Mouse (Mus musculus) neural tube, embryonic 13.5 days (tissue): ENCODE results near the gene Cand2. TPM values are rescaled to one million over a fixed set of nuclear protein-coding genes. Genes with fewer than 3 reads are reported as not detected.
"Not testable (repeated sequence)": the region's sequence is repeated elsewhere in the genome, so short reads cannot be mapped to it uniquely, and the experiment has no call there.

Experiments
- ATAC-seq: fragments of 200-750 bp; cut with Nextera tagmentation; 2 replicates; pipeline ENCODE4 v1.8.0; 2017; ENCODE audit warnings: low read depth, mild to moderate bottlenecking, moderate TSS enrichment, moderate library complexity
- H3K27ac ChIP-seq: fragments of 300-500 bp; sonication (generic); replicated peaks from 2 replicates; pipeline ENCODE4 v1.5.1; 2015; ENCODE audit warnings: moderate library complexity, mild to moderate bottlenecking, inconsistent platforms
- H3K27me3 ChIP-seq: fragments of 300-500 bp; sonication (generic); 2 replicates; pipeline ENCODE4 v1.6.1; 2015; ENCODE audit warnings: mild to moderate bottlenecking, inconsistent platforms
- H3K36me3 ChIP-seq: fragments of 300-500 bp; sonication (generic); 2 replicates; pipeline ENCODE4 v1.6.1; 2015; ENCODE audit warnings: mild to moderate bottlenecking, inconsistent platforms
- H3K4me1 ChIP-seq: fragments of 300-500 bp; sonication (generic); replicated peaks from 2 replicates; pipeline ENCODE4 v1.6.1; 2015; ENCODE audit warnings: inconsistent platforms
- H3K4me2 ChIP-seq: fragments of 300-500 bp; sonication (generic); 2 replicates; pipeline ENCODE4 v1.6.1; 2015; ENCODE audit warnings: inconsistent platforms, mild to moderate bottlenecking, moderate library complexity
- H3K4me3 ChIP-seq: fragments of 300-500 bp; sonication (generic); 2 replicates; pipeline ENCODE4 v1.5.1; 2015; ENCODE audit warnings: mild to moderate bottlenecking, inconsistent platforms
- H3K9ac ChIP-seq: fragments of 300-500 bp; sonication (generic); 2 replicates; pipeline ENCODE4 v1.6.1; 2015; ENCODE audit warnings: moderate library complexity, mild to moderate bottlenecking, inconsistent platforms
- H3K9me3 ChIP-seq: fragments of 300-500 bp; sonication (generic); 2 replicates; pipeline ENCODE4 v1.6.1; 2016; ENCODE audit warnings: inconsistent platforms
- WGBS: fragments of 180-500 bp; shearing (Covaris S2); methylation state at CpG from one replicate; pipeline ENCODE4 v1.1.7; 2015; 5-methylcytosine and 5-hydroxymethylcytosine counted together
- polyA plus RNA-seq: library from polyadenylated mRNA; unstranded; fragments of >200 nt; fragmentation: Nextera tagmentation; extraction: Ambion mirVana; gene quantifications from 2 replicates; pipeline ENCODE4 v1.2.1, GENCODE M21; 2015

Cand2 gene
- polyA plus RNA-seq, 1 experiment from 2014 or later: 13.2 TPM

DNA sequence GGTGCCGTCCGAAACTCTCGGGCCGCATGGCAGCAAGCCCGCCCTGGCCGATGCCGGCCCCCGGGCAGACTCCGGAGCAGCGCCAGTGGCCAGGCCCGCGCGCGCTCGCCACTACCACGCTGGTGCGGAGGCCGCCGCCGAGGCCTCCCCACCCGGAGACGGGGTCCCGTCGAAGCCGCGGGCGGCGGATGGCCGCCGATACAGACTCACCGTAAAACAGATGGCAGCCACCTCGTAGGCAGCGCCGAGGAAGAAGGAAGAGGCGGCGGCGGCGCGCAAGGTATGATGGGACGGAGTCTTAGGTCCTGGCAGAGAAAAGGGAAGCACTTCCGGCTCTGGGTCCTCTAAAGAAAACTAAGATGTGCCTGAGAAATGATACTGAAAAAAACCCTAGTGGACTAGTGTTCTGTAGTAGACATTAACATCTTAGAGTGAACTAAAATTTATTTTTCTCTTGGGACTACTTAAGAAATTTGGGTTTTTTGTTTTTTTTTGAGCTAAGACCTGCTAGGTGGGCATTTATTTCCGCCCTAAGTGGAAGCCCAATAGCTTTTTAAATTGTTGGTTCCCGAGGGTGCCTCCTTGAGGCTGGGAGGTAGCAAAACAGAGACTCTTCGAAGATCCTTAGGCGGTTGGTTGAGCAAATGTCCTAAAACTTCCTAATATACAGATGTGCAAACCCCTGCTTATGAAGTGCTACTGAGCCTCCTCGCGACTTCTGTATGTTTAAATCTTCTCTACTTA is 34.3 kb downstream of the Cand2 start, which contains the start of gene Rpl32:
TSS of gene Rpl32 (minus strand) at position 260 of the 744 bp plus-strand sequence.
- WGBS: under 1% methylated on average over 47 of the region's 47 CpGs
- Histone ChIP-seq H3K9ac (peak within 1 kb of the TSS; percentile 99), H3K9me3 (no peaks in the 10 kb centered on the region), H3K4me1 (peaks cover 25% of the 10 kb centered on the region), H3K27me3 (no peaks in the 10 kb centered on the region), H3K27ac (peak within 1 kb of the TSS; percentile 96), H3K36me3 (peaks cover 38% of the 10 kb centered on the region), H3K4me2 (peak within 1 kb of the TSS; percentile 88), H3K4me3 (peak within 1 kb of the TSS; percentile 100)
- ATAC-seq: peak; percentile 88

DNA sequence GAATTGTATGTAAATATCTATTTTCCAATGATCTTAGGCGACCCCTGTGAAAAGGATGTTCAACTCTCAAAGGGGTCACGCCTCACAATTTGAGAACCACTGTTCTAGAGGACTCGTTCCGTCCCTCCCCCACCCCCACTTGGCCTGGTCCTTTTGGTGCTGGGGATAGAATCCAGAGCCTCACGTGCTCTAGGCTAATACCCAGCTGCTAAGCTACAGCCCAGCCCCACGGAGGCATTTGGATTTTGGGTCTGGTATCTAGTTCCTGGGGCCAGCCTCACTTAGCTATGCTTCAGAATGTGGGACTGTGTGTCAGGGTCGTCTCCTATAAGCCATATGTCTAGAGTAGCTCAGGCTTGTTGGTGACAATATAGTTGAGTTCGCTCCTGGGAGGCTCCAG is 37.3 kb downstream of the Cand2 start:
- no peak overlapping the region for H3K4me3 ChIP-seq
- H3K27ac ChIP-seq: no peak overlapping the region
- H3K9me3 ChIP-seq: no peaks in the 10 kb centered on the region
- peaks cover 9% of the 10 kb centered on the region for H3K36me3 ChIP-seq
- H3K27me3 ChIP-seq: no peaks in the 10 kb centered on the region
- no peak overlapping the region for H3K4me2 ChIP-seq
- no peak for ATAC-seq
- peaks cover 12% of the 10 kb centered on the region for H3K4me1 ChIP-seq
- H3K9ac ChIP-seq: no peak overlapping the region
- WGBS: 74% methylated on average over 8 of the region's 8 CpGs

DNA sequence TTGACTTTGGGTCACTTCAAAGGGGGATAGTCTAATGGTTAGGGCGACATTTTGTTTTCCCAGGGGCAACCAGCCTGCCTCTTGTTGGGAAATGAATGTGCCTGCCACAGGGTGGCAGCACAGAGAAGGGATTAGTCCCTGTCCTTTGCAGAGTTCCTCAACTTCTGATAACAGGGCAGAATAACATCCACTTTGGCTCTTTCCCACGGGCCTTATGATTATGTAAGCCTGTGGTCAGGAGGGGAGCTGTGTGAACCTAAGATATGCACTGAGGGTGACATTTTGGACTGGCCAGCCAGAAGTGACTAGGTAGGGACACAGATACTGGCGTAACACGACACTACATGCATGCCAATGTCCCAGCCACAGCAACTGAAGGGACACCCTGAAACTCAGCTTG is 39.8 kb downstream of the Cand2 start:
- Histone ChIP-seq H3K9me3 (no peaks in the 10 kb centered on the region), H3K27ac (no peak overlapping the region), H3K27me3 (no peaks in the 10 kb centered on the region), H3K4me1 (no peaks in the 10 kb centered on the region; the same call in 1 of the 2 replicates), H3K36me3 (no peaks in the 10 kb centered on the region), H3K4me2 (no peak overlapping the region), H3K9ac (no peak overlapping the region), H3K4me3 (no peak overlapping the region)
- ATAC-seq: no peak
- 40% methylated on average over 4 of the region's 4 CpGs for WGBS

DNA sequence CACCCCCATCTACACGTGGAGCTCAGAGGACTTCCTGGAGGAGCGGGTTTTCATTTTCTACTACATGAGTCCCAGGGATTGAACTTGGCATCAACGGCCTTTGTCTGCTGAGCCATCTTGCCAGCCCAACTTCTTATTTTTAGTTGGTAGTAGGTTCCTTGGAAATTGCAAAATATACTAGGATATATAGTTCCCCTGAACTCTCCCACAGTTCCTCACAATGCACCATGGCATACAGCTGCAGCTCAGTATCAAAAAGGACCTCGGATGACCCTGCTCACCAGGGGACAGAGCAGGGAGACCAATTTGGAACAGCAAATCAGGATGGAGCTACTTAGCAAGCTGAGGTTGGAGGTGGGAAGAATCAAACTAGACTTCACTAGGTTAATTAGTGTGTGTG is 40.7 kb downstream of the Cand2 start:
- H3K27ac ChIP-seq: no peak overlapping the region
- no peaks in the 10 kb centered on the region for H3K9me3 ChIP-seq
- H3K27me3 ChIP-seq: no peaks in the 10 kb centered on the region
- H3K36me3 ChIP-seq: no peaks in the 10 kb centered on the region
- no peak overlapping the region for H3K4me3 ChIP-seq
- no peaks in the 10 kb centered on the region; the same call in 1 of the 2 replicates for H3K4me1 ChIP-seq
- no peak overlapping the region for H3K9ac ChIP-seq
- ATAC-seq: no peak
- 79% methylated on average over 4 of the region's 4 CpGs for WGBS
- H3K4me2 ChIP-seq: no peak overlapping the region

DNA sequence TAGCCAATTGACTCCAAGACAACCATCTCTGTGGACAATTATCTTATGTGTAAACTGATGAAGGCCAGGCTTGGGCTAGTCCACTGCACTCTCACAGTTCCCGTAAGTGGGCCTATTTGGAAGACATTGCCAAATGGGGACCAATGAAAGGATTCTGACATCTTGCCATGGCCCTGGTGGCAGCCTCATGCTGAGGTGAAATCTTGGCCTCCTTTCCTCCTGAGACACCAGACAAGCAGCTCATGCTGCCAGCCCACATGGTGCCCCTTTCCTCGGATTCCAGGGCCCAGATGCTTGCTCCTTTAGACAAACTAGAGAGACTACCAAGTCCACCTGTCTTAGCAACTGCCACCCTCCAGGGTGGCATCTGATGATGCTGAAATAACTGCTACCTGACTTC is 43.8 kb downstream of the Cand2 start:
- WGBS: 73% methylated on average over 2 of the region's 2 CpGs
- ATAC-seq: no peak
- no peak overlapping the region for H3K9ac ChIP-seq
- H3K4me3 ChIP-seq: no peak overlapping the region
- no peak overlapping the region for H3K27ac ChIP-seq
- no peaks in the 10 kb centered on the region for H3K36me3 ChIP-seq
- H3K4me2 ChIP-seq: no peak overlapping the region
- no peaks in the 10 kb centered on the region for H3K9me3 ChIP-seq
- H3K4me1 ChIP-seq: no peaks in the 10 kb centered on the region; the same call in 1 of the 2 replicates
- H3K27me3 ChIP-seq: no peaks in the 10 kb centered on the region

DNA sequence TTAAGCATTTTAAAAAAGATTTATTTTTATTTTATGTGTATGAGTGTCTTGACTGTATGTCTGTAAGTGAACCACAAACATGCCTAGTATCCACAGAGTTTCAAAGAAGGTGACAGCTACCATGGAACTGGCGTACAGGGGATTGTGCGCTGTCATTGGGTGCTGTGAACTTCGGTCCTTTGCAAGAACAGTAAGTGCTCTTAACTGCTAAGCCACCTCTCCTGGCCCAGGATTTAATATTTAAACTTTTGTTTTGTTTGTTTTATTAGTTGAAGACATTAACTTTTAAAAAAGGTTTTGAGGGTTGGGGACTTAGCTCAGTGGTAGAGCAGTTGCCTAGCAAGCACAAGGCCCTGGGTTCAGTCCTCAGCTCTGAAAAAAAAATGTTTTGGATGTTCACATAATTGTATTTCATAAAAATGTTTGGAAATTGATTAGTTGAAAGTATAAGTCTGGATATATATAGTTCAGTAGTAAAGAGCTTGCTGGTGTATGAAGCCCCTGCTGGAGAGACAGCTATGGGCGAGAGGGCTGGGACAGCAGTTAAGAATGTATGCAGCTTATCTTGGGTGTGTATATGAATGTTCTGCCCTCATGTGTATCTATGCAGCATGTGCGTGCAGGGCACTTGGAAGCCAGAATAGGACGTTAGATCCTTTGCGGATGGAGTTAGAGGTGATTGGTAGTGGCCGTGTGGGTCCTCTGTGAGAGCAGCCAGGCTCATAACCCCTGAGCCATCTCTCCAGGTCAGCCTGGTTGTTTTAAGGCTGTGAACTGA is 47.1 kb downstream of the Cand2 start:
- H3K27me3 ChIP-seq: no peaks in the 10 kb centered on the region
- H3K9ac ChIP-seq: no peak overlapping the region
- no peaks in the 10 kb centered on the region for H3K4me1 ChIP-seq
- no peak overlapping the region for H3K4me3 ChIP-seq
- H3K36me3 ChIP-seq: no peaks in the 10 kb centered on the region
- no peak for ATAC-seq
- WGBS: 90% methylated on average over 8 of the region's 8 CpGs
- no peak overlapping the region for H3K4me2 ChIP-seq
- H3K27ac ChIP-seq: no peak overlapping the region
- no peaks in the 10 kb centered on the region for H3K9me3 ChIP-seq

DNA sequence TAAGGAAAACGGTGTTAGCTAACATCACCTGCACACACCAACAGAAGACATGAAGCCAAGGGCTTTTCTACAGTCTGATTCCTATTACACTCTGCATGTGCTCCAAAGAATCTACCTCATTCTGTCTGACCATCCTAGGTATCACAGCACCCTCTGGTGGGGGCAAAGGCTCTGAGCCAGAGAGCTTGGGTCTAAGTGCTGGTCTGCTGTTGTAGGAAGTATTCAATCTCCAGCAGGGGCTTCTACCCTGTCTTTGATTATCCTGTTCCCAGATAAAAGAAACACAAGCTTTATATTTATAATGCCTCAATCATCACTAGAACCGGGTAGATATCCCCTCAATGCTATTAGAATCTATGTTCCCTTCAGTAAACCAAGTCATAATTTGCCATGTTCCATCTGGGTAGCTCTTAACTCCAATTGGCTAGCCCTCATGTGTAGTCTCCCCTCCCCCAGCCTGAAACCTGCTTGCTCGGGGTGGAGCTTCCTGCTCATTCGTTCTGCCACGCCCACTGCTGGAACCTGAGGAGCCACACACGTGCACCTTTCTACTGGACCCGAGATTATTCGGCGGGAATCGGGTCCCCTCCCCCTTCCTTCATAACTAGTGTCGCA is 49.6 kb downstream of the Cand2 start:
- not testable (repeated sequence) for H3K36me3 ChIP-seq, H3K4me1 ChIP-seq, H3K9me3 ChIP-seq, H3K9ac ChIP-seq, H3K27ac ChIP-seq, H3K27me3 ChIP-seq
- ATAC-seq: peak; percentile 86
- 4% methylated on average over 5 of the region's 11 CpGs for WGBS
- peak overlapping the region; percentile 24; the same call in 1 of the 2 replicates for H3K4me3 ChIP-seq
- H3K4me2 ChIP-seq: peak overlapping the region; percentile 44

DNA sequence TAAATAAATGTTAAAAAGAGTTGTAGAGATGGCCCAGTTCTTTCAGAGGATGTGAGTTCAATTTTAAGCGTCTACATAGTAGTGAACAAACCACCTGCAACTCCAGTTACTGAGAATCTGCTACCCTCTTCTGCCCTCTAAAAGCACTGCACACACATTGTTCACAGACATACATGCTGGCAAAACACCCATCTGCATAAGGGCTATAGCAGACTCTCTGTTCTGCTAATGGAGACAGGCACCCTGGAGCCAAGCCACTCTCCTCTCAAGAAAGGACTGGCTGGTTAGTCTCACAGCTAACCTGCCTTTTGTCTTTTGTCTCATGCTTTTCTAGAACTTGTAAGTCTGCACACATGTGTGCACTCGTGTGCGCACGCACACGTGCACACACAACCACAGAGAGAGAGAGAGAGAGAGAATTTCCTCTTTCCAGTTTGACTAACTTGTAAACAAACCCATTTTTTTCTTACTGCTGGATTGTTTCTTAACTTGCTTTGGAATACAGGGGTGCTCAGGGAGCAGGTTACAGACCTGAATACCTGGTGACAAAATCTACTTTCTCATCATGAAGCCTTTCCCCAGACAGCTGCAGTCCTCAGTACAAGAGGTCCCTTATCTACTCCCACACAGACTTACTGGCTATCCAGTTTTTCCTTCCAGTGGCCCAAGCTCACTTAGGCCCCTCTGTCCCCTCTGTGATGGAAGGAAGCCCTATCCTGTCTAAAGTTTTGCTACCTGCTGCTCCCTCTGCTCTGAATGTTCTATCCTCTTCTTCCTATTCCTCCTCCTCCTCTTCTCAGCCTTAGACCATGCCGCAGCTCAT is 56.7 kb downstream of the Cand2 start:
- Histone ChIP-seq H3K4me3 (no peak overlapping the region), H3K27me3 (no peaks in the 10 kb centered on the region), H3K9ac (no peak overlapping the region), H3K36me3 (no peaks in the 10 kb centered on the region), H3K4me1 (no peaks in the 10 kb centered on the region), H3K9me3 (no peaks in the 10 kb centered on the region), H3K4me2 (no peak overlapping the region), H3K27ac (no peak overlapping the region)
- no peak for ATAC-seq
- 85% methylated on average over 6 of the region's 6 CpGs for WGBS

DNA sequence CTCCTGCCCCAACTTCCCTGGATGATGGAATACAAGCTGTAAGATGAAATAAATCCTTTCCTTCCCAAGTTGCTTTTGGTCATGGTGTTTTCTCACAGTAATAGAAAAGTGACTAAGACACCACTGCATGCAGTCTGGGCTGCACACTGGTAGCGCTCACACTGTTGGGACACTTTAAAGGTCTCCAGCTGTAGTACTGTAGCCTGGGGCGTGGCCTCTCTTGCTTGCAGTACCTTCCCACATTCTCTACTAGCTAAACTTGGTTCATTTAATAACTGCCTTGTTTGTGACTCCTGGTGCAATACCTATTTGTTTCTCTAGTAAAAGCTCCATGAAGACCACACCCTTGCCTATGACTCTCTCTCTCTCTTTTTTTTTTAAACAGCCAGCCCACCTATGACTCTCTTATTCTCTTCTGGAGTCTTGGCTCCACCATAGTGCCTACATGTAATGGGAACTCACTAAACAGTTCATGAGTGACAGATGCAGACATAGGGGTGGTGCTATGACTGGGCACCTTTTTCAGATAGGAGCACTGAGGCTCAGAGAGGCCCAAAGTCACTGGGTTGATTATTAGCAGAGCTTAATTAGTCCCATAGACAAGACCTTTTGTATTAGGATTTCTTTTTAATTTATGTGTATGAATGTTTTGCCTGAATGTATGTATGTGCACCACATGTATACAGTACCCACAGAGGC is 58.0 kb downstream of the Cand2 start:
- Histone ChIP-seq H3K4me1 (0 out of 2 replicates have a peak, but pooled peaks cover under 1% of the 10 kb centered on the region), H3K27ac (no peak overlapping the region), H3K4me3 (no peak overlapping the region), H3K36me3 (no peaks in the 10 kb centered on the region), H3K9me3 (no peaks in the 10 kb centered on the region), H3K9ac (no peak overlapping the region), H3K27me3 (no peaks in the 10 kb centered on the region), H3K4me2 (no peak overlapping the region)
- no peak for ATAC-seq
- whole genome bisulfite sequencing: 93% methylated on average over 2 of the region's 2 CpGs

DNA sequence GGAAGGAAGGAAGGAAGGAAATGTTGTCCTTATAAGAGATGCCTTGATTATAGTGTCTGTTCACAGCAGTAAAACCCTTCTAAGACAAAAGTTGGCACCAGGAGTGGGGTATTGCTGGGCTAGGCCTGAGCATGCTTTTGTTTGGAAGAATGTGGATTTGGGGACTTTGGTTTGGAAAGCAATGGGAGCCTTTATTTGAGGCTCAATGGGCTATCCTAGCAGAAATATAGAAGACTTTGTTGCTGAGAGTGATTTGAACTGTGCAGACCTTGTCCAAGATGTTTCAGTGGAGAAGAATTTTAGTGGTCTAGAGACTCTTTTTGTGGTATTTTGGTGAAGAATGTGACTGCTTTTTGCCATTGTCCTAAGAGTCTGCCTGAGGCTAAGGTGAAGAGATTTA is 59.5 kb downstream of the Cand2 start:
- H3K27ac ChIP-seq: no peak overlapping the region
- H3K4me1 ChIP-seq: peaks cover 14% of the 10 kb centered on the region; the same call in 1 of the 2 replicates
- no peak overlapping the region for H3K4me3 ChIP-seq
- H3K9me3 ChIP-seq: no peaks in the 10 kb centered on the region
- no peaks in the 10 kb centered on the region for H3K36me3 ChIP-seq
- no peaks in the 10 kb centered on the region for H3K27me3 ChIP-seq
- ATAC-seq: no peak
- no peak overlapping the region for H3K9ac ChIP-seq
- H3K4me2 ChIP-seq: no peak overlapping the region

DNA sequence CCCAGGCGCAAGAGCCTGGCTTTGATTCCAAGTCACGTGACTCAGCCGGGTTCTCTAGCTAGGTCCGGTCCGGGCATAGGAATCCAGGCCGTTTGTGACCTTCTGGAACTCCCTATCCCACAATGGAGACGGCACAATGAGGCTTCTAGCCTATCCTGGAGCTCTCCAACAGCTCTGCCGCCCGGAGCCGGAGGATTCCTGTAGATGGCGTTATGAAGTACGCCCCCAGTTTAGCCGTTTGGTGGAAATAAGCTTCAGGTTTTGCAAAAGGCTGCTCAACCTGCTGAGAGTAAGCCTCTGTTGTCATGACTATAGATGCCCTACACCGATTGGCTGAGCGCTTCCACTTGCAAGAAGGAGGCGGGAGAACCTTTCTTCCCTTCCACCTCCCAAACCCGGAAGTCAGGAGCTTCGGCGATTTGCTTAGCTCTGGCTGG is 63.8 kb downstream of the Cand2 start, which contains the start of gene Efcab12:
TSS of gene Efcab12 (minus strand) at position 252 of the 437 bp plus-strand sequence.
- 2% methylated on average over 19 of the region's 19 CpGs for WGBS
- Histone ChIP-seq H3K4me3 (peak within 1 kb of the TSS; percentile 41), H3K4me2 (peak within 1 kb of the TSS; percentile 64), H3K9ac (peak within 1 kb of the TSS; percentile 60), H3K4me1 (peaks cover 14% of the 10 kb centered on the region; the same call in 1 of the 2 replicates), H3K9me3 (no peaks in the 10 kb centered on the region), H3K36me3 (peaks cover 15% of the 10 kb centered on the region), H3K27me3 (no peaks in the 10 kb centered on the region), H3K27ac (no peak within 1 kb of the TSS)
- ATAC-seq: peak; percentile 93
